Comparison of ENCODE assay signal across 8 mouse cellular contexts in genomic region chr5:146230864-146231654, GRCm38 (mm10). TPM values are rescaled to one million over a fixed set of nuclear protein-coding genes. Genes with fewer than 3 reads are reported as not detected.
DNase-seq lines count a peak whose midpoint lies in the region; ATAC-seq lines count a peak whose summit lies in the region.

Gene Cdk8, plus strand, starts transcription at chr5:146231230.

- peak within 1 kb of the TSS; percentile 80 for H3K4me3 ChIP-seq in hindbrain, embryonic 16.5 days (ENCODE audit: low read length)
- H3K4me3 ChIP-seq in macrophage (ENCODE audit: inconsistent target): peak within 1 kb of the TSS; percentile 71

- H3K36me3 ChIP-seq in hindbrain, embryonic 16.5 days (ENCODE audit: control insufficient read depth, insufficient read depth, low read length): no peaks in the 10 kb centered on the region
- H3K36me3 ChIP-seq in macrophage (ENCODE audit: inconsistent target): no peaks in the 10 kb centered on the region

- H3K27ac ChIP-seq in hindbrain, embryonic 16.5 days (ENCODE audit: low read depth, low read length): peak within 1 kb of the TSS; percentile 93
- H3K27ac ChIP-seq in macrophage: peak within 1 kb of the TSS; percentile 75

- H3K9ac ChIP-seq in hindbrain, embryonic 16.5 days (ENCODE audit: low read depth, low read length): peak within 1 kb of the TSS; percentile 95

- H3K79me2 ChIP-seq in macrophage (ENCODE audit: inconsistent target): peaks cover 45% of the 10 kb centered on the region

- H3K4me1 ChIP-seq in hindbrain, embryonic 16.5 days (ENCODE audit: control insufficient read depth, insufficient read depth, low read depth, low read length): peaks cover 11% of the 10 kb centered on the region

- peak within 1 kb of the TSS; percentile 84 for H3K4me2 ChIP-seq in hindbrain, embryonic 16.5 days (ENCODE audit: low read length)

- H3K27me3 ChIP-seq in hindbrain, embryonic 16.5 days (replicated peaks; ENCODE audit: control insufficient read depth, insufficient read depth, low read length): no peaks in the 10 kb centered on the region

- H3K9me3 ChIP-seq in hindbrain, embryonic 16.5 days (ENCODE audit: control insufficient read depth, low read length): no peaks in the 10 kb centered on the region

- ATAC-seq in hindbrain, embryonic 16.5 days: peak; percentile 95

- peak; percentile 73 for DNase-seq in WW6 (ENCODE audit: low read depth, low spot score)
- DNase-seq in cerebellum, postnatal 4 days (ENCODE audit: low spot score in 2 of 2): peak; percentile 84 to 89
- DNase-seq in gastrocnemius, adult 18-20 months (ENCODE audit: low spot score): peak; percentile 93
- peak; percentile 90 to 94 for DNase-seq in left cerebral cortex, adult 18-20 months (ENCODE audit: low spot score in 2 of 2)
- peak; percentile 95 for DNase-seq in right cerebral cortex, adult 18-20 months
- peak; percentile 49 for DNase-seq in urinary bladder, postnatal 10 days (ENCODE audit: low spot score)

- under 1% methylated on average over 75 of the region's 102 CpGs for WGBS in hindbrain, embryonic 16.5 days
- 1% methylated on average over 94 of the region's 102 CpGs for WGBS in macrophage (ENCODE audit: missing documents)

RNA-seq across cellular contexts. Expression of gene Cdk8, which starts in this region (rescaled TPM):
- 10 to 100 TPM; 14.9 to 17.5 TPM for total RNA-seq in gastrocnemius, adult 18-20 months (2021)
- polyA plus RNA-seq in hindbrain, embryonic 16.5 days (2015; fragmentation: Nextera tagmentation; extraction: Ambion mirVana): 11.2 and 13.9 TPM in 2 replicates
- 10 to 100 TPM; 43.2 to 44.0 TPM for total RNA-seq in left cerebral cortex, adult 18-20 months (2021)
- 100 to 1,000 TPM in 14 of 26 experiments, 10 to 100 TPM in 12; 44.3 to 144 (median 110) TPM for total RNA-seq in macrophage (2018; cell fraction: chromatin; rRNA removed)
- total RNA-seq in macrophage (2018; cell fraction: cytosol; rRNA removed): 10 to 100 TPM; 11.0 to 25.7 (median 18.9) TPM
- 100 to 1,000 TPM in 7 of 26 experiments, 10 to 100 TPM in 19; 31.3 to 127 (median 68.4) TPM for total RNA-seq in macrophage (2018; cell fraction: nucleus; rRNA removed)
- polyA plus RNA-seq in macrophage (2018): 17.2 to 24.0 TPM (median 17.3 TPM) in 3 replicates

Comparison
In these comparisons a context has a peak if more than half of its experiments do, and no peak if none do; other contexts are left out.
1. Peak in every context shown above with its lines: DNase-seq, ATAC-seq, H3K4me3 ChIP-seq and H3K27ac ChIP-seq.